Mouse (Mus musculus): ENCODE results near the gene Fnbp4. TPM values are rescaled to one million over a fixed set of nuclear protein-coding genes. Genes with fewer than 3 reads are reported as not detected.
"Not testable (repeated sequence)": the region's sequence is repeated elsewhere in the genome, so short reads cannot be mapped to it uniquely, and the experiment has no call there.

Gene Fnbp4
- total RNA-seq, 2 experiments from 2014 or later, result 38.6 to 51.3 TPM

GRCm38 (mm10) chr2:90782458-90782857 lies 37.3 kb downstream of the Fnbp4 start, which contains the start of gene Agbl2:
Gene Agbl2, plus strand, starts transcription at chr2:90782727.
- peak in 1 of 2 experiments; percentile 24 for DNase-seq (ENCODE audit: low spot score in 2 of 2)

- DNase-seq (ENCODE audit: low spot score in 2 of 2), result peak; percentile 21 to 39
Measured at GRCm38 (mm10) chr2:90782901-90783486, 37.8 kb downstream of the Fnbp4 start.

- DNase-seq (ENCODE audit: low spot score in 2 of 2), result no peak
Measured at GRCm38 (mm10) chr2:90788126-90788525, 43.0 kb downstream of the Fnbp4 start.

DNA sequence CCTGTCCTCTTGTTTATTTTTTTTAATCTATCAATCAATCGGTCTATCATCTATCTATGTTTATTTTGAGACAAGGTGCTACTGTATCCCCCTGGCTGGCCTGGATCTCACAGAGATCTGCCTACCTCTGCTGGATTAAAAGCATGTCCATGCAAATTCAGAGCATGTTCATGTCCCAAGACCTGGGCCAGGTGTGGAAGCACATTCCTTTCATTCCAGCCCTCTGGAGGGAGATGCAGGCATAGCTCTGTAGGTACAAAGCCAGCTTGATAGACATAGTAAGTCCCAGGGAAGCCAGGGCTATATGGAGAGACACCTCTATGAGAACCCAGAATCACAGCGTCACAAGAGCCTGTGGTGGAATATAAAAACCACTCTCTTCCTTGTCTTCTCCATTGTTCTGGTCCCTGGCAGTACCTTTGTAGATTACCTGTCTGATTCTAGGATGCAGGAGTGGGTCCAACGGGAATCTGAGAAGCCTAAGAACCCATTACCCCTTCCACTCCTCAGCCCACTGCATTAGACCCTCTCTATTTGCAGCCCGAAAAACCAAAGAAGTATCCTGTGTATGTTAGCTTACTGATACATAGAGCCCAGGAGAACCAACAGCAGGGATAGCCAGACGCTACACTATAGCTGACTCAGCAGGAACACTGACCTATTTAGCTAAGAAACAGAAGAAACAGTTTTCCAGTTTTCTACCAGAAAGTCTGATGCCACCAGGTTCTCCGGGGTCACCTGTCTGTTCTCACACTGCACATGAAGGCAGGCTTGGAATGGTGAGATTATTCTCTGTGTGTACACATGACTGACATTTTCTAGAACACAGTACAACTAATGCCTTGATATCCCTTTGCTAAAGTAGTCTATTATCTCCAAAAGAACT lies 63.3 kb downstream of the Fnbp4 start:
- DNase-seq (ENCODE audit: low spot score in 2 of 2), result no peak

DNA sequence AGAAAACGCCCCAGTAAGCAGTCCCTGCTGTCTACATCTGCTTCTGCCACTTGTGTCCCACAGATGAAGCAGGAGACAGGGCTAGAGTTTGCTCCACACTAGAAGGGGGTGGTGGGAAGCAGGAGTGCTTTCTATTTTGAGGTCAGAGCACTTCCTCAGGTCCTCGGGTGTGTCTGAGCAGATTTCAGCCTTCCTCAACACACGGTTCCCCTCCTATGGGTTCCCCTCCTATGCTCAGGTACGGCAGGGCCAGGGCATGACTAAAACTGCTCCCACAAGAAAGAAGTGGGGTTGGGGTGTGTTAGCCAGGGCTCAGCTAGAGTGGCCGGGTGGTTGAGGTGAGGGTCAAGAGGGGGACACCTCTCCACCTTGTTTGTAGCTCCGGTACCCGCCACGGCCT lies 65.6 kb downstream of the Fnbp4 start:
- no peak for DNase-seq (ENCODE audit: low spot score in 2 of 2)

- DNase-seq (ENCODE audit: low spot score in 2 of 2), result no peak
Measured at GRCm38 (mm10) chr2:90815266-90815665, 70.1 kb downstream of the Fnbp4 start.

- no peak for DNase-seq (ENCODE audit: low spot score in 2 of 2)
Measured at GRCm38 (mm10) chr2:90816144-90816543, 71.0 kb downstream of the Fnbp4 start.

GRCm38 (mm10) chr2:90818710-90819109 lies 73.5 kb downstream of the Fnbp4 start:
- DNase-seq (ENCODE audit: low spot score in 2 of 2), result no peak

GRCm38 (mm10) chr2:90820894-90821293 lies 75.7 kb downstream of the Fnbp4 start:
- DNase-seq (ENCODE audit: low spot score in 2 of 2), result no peak

GRCm38 (mm10) chr2:90822978-90823377 lies 77.8 kb downstream of the Fnbp4 start:
- no peak for DNase-seq (ENCODE audit: low spot score in 2 of 2)

DNA sequence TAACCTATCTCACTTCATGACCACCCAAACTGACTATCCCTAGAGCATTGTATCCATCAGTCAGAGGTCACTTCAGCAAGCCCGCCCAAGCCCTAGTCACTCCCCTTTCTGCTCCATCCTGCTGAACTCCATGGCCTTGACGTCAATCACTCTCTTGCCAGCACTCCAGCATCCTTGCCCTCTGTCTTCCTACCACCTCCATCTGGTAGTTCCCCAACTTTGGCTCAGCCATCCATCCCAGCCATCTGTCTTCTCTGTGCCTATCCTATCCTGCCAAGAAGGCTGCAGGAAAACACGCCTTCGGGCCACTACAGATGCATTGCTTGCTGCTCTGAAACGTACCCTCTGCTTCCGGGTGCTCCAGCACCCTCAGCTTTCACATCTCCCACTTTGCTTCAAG lies 78.6 kb downstream of the Fnbp4 start:
- DNase-seq (ENCODE audit: low spot score in 2 of 2), result no peak

DNA sequence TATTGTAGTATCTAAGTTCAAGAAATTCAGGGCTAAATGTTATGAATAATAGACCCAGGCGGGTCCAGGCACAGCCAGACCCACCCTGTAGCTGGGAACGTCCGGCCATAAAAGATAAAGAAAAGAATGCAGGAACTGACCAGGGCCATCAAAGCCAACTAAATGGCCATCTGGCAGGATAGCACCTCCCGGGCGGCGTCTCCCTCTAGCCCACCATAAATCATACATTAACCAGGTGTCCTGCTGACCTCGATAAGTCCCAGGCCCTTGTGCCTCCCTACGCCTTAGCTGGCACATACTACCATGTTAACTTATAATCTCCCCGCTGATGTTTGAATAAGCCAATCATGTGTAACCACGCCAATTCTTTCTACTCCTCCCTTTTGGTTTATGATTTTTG lies 79.4 kb downstream of the Fnbp4 start:
- not testable (repeated sequence) for DNase-seq (ENCODE audit: low spot score in 2 of 2)

GRCm38 (mm10) chr2:90825515-90826172 lies 80.5 kb downstream of the Fnbp4 start:
- DNase-seq (ENCODE audit: low spot score in 2 of 2), result no peak

DNA sequence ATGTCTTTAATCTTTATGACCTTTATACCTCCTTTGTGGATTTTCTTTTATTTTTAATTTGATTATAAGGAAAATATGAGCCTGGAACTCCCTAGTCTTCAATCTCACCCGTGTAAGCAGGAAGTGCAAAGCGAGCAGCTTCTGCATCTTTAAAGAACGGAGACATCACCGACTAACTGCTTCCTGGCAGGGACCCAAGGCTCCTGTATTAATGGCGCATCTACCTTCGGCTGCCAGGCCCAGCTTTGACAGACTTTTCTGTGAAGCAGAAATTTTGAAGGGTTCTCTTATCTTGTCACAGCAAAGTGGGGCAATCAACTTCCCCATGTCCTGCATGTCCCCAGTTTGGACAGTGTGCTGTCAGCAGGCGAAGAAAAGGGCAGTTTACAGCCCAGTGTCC lies 83.6 kb downstream of the Fnbp4 start:
- no peak for DNase-seq (ENCODE audit: low spot score in 2 of 2)

Other genes starting within 250 kb of the Fnbp4 start
- 10 to 100 TPM; 12.5 to 12.7 TPM for gene Ptprj, start 164.7 kb upstream of the Fnbp4 start, total RNA-seq (2021)
- 10 to 100 TPM; 17.1 to 22.3 TPM for gene Nup160, start 68.2 kb upstream of the Fnbp4 start, total RNA-seq (2021)
- gene Agbl2, start 37.4 kb downstream of the Fnbp4 start, total RNA-seq (2021), result under 1 TPM; 0.34 to 0.83 TPM
- gene Mtch2, start 101.8 kb downstream of the Fnbp4 start, total RNA-seq (2021), result 100 to 1,000 TPM; 116 to 138 TPM
- gene C1qtnf4, start 140.5 kb downstream of the Fnbp4 start, total RNA-seq (2021), result 10 to 100 TPM in 1 of 2 experiments, 1 to 10 TPM in 1; 7.5 to 10.1 TPM
- 10 to 100 TPM; 19.6 to 23.5 TPM for gene Kbtbd4, start 159.4 kb downstream of the Fnbp4 start, total RNA-seq (2021)
- 100 to 1,000 TPM; 329 to 331 TPM for gene Ndufs3, start 159.5 kb downstream of the Fnbp4 start, total RNA-seq (2021)
- 10 to 100 TPM; 70.6 to 88.9 TPM for gene Celf1, start 195.0 kb downstream of the Fnbp4 start, total RNA-seq (2021)